Mouse (Mus musculus) heart, embryonic 13.5 days (tissue): ENCODE results near the gene Col11a2. TPM values are rescaled to one million over a fixed set of nuclear protein-coding genes. Genes with fewer than 3 reads are reported as not detected.

Experiments
- ATAC-seq: fragments of 200-750 bp; cut with Nextera tagmentation; 2 replicates; pipeline ENCODE4 v1.8.0; 2017; ENCODE audit warnings: moderate TSS enrichment; ENCODE audit not compliant: insufficient number of reproducible peaks, low FRiP score, low TSS enrichment; ENCODE audit errors: extremely low read depth
- H3K27ac ChIP-seq: fragments of 300-500 bp; sonication (generic); replicated peaks from 2 replicates; pipeline ENCODE4 v1.5.1; 2015; ENCODE audit warnings: moderate library complexity, mild to moderate bottlenecking, inconsistent platforms
- H3K27me3 ChIP-seq: fragments of 300-500 bp; sonication (generic); replicated peaks from 2 replicates; pipeline ENCODE4 v1.6.1; 2015; ENCODE audit warnings: mild to moderate bottlenecking, inconsistent platforms
- H3K36me3 ChIP-seq: fragments of 300-500 bp; sonication (generic); 2 replicates; pipeline ENCODE4 v1.6.1; 2015; ENCODE audit warnings: mild to moderate bottlenecking, inconsistent platforms
- H3K4me1 ChIP-seq: fragments of 300-500 bp; sonication (generic); 2 replicates; pipeline ENCODE4 v1.6.1; 2015; ENCODE audit warnings: inconsistent platforms
- H3K4me2 ChIP-seq: fragments of 300-500 bp; sonication (generic); 2 replicates; pipeline ENCODE4 v1.6.1; 2015; ENCODE audit warnings: inconsistent platforms, mild to moderate bottlenecking, moderate library complexity
- H3K4me3 ChIP-seq: fragments of 300-500 bp; sonication (generic); 2 replicates; pipeline ENCODE4 v1.5.1; 2015; ENCODE audit warnings: moderate library complexity, mild to moderate bottlenecking, inconsistent platforms
- H3K9ac ChIP-seq: fragments of 300-500 bp; sonication (generic); 2 replicates; pipeline ENCODE4 v1.6.1; 2015; ENCODE audit warnings: inconsistent platforms, mild to moderate bottlenecking, moderate library complexity
- H3K9me3 ChIP-seq: fragments of 300-500 bp; sonication (generic); 2 replicates; pipeline ENCODE4 v1.6.1; 2016; ENCODE audit warnings: inconsistent platforms
- WGBS: fragments of 180-500 bp; shearing (Covaris S2); methylation state at CpG from one replicate; pipeline ENCODE4 v1.1.7; 2015; ENCODE audit warnings: mixed read lengths; 5-methylcytosine and 5-hydroxymethylcytosine counted together
- microRNA counts: library from miRNA; unstranded; fragments of <30 nt; microRNA quantifications from one replicate; lab custom pipeline; 2016
- microRNA-seq: library from miRNA; unstranded; fragments of <30 nt; microRNA quantifications from one replicate; pipeline ENCODE4, GENCODE M21; 2016
- polyA plus RNA-seq: library from polyadenylated mRNA; unstranded; fragments of >200 nt; fragmentation: Nextera tagmentation; extraction: Ambion mirVana; gene quantifications from 2 replicates; pipeline ENCODE4 v1.2.1, GENCODE M21; 2015

The Col11a2 gene
- polyA plus RNA-seq, 1 experiment from 2014 or later = 0.64 TPM

- Histone ChIP-seq H3K9me3 (0 out of 2 replicates have a peak, but pooled peaks cover 4% of the 10 kb centered on the region), H3K4me1 (peaks cover 2% of the 10 kb centered on the region; the same call in 1 of the 2 replicates), H3K27ac (no peak overlapping the region), H3K36me3 (peaks cover 47% of the 10 kb centered on the region), H3K27me3 (no peaks in the 10 kb centered on the region), H3K4me2 (no peak overlapping the region), H3K9ac (no peak overlapping the region), H3K4me3 (no peak overlapping the region)
- 91% methylated on average over 5 of the region's 6 CpGs for WGBS
- ATAC-seq = no peak
Measured at GRCm38 (mm10) chr17:34108460-34108859, 69.2 kb downstream of the Col11a2 start.

DNA sequence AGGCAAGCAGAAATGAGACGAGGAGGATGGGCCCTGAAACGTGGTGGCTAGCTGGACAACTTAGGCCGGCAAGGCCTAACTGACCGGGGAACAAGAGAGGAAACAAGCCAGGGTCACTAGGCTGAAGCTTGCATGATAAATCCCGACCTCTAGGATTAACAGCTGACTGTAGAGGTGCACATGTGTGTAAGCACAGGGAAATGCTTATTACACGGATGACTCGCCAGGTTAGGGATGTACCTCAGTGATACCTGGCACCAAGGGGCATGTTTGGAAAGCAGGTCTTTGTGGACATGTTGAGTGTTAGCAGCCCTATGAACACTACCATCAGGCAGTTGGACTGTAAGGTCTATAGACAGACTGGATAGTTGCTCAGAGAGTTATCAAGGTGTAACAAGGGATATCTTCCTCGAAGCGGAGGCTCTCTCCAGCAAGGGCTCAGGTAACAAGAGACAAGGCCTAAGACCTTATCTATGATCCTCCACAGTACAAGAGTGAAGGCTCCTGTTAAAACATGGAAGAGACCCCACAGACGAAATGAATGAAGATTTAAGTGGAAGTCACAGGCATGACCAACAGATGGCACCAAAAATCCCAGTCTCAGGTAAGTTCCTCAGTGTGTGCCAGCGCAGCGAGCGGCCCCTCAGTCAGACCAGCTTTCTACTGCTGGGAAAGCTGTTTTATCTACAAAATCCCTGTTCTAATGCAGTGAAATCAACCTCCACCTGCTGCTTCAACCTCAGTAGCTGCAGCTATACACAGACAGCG, 70.0 kb downstream of the Col11a2 start:
- Histone ChIP-seq H3K36me3 (peaks cover 54% of the 10 kb centered on the region), H3K9me3 (0 out of 2 replicates have a peak, but pooled peaks cover 4% of the 10 kb centered on the region), H3K27ac (peak overlapping the region; percentile 32; the same call in 1 of the 2 replicates), H3K4me1 (peaks cover 2% of the 10 kb centered on the region; the same call in 1 of the 2 replicates), H3K4me3 (no peak overlapping the region), H3K27me3 (no peaks in the 10 kb centered on the region), H3K9ac (no peak overlapping the region), H3K4me2 (no peak overlapping the region)
- ATAC-seq = no peak
- 72% methylated on average over 14 of the region's 14 CpGs for WGBS

GRCm38 (mm10) chr17:34109806-34110195, 70.6 kb downstream of the Col11a2 start:
- H3K4me3 ChIP-seq = no peak overlapping the region
- H3K36me3 ChIP-seq = peaks cover 60% of the 10 kb centered on the region
- H3K9ac ChIP-seq = no peak overlapping the region
- no peak for ATAC-seq
- 64% methylated on average over 3 of the region's 3 CpGs for WGBS
- peak overlapping the region; percentile 32; the same call in 1 of the 2 replicates for H3K27ac ChIP-seq
- peaks cover 4% of the 10 kb centered on the region for H3K4me1 ChIP-seq
- no peak overlapping the region for H3K4me2 ChIP-seq
- 0 out of 2 replicates have a peak, but pooled peaks cover 4% of the 10 kb centered on the region for H3K9me3 ChIP-seq
- no peaks in the 10 kb centered on the region for H3K27me3 ChIP-seq

DNA sequence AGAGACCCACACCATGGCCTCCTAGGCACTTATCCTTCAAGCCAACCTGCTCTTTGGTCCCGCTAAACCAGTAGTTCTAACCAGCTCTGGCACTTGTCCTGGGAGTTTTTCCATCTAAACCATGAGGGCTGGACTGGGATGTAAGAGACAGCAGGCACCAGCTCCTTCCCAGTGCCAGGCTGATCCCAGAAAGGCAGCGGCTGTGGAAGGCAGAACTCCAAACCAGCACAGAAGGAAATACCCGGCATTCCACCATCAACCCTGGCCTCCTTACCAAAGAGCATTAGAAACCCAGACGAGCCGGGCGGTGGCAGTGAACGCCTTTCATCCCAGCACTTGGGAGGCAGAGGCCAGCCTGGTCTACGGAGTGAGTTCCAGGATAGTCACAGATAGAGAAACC, 71.1 kb downstream of the Col11a2 start:
- Histone ChIP-seq H3K27ac (peak overlapping the region; percentile 32; the same call in 1 of the 2 replicates), H3K9ac (no peak overlapping the region), H3K36me3 (peaks cover 65% of the 10 kb centered on the region), H3K4me1 (peaks cover 9% of the 10 kb centered on the region), H3K4me2 (no peak overlapping the region), H3K9me3 (0 out of 2 replicates have a peak, but pooled peaks cover 4% of the 10 kb centered on the region), H3K4me3 (no peak overlapping the region), H3K27me3 (no peaks in the 10 kb centered on the region)
- no peak for ATAC-seq
- 60% methylated on average over 8 of the region's 8 CpGs for WGBS

GRCm38 (mm10) chr17:34114114-34114513, 74.9 kb downstream of the Col11a2 start:
- Histone ChIP-seq H3K27ac (no peak overlapping the region), H3K9me3 (no peaks in the 10 kb centered on the region), H3K27me3 (no peaks in the 10 kb centered on the region), H3K4me3 (no peak overlapping the region), H3K4me1 (peaks cover 29% of the 10 kb centered on the region), H3K4me2 (0 out of 2 replicates have a peak overlapping the region, but pooled peaks have one; percentile 100), H3K36me3 (peaks cover 99% of the 10 kb centered on the region), H3K9ac (no peak overlapping the region)
- no peak for ATAC-seq
- 89% methylated on average over 7 of the region's 7 CpGs for WGBS

MicroRNAs encoded within 50 kb of the gene (microRNA counts, 519-probe panel; counts per million panel counts)
- microRNA mmu-miR-219 (lab: Ali Mortazavi, UCI) = 209 counts per million, percentile 61 among the panel's probes with 10 or more counts

Small RNA genes lying within 50 kb of the gene (microRNA-seq; reads per million reads assigned to microRNA genes)
- gene Mir219a-1 = not detected
- not detected for gene Mir219c

Other genes starting within 250 kb of the Col11a2 start
- 40.0 and 47.0 TPM in 2 replicates for gene Kank3, start 228.9 kb upstream of the Col11a2 start, polyA plus RNA-seq
- gene Rps28, start 214.9 kb upstream of the Col11a2 start, polyA plus RNA-seq = 570 and 648 TPM in 2 replicates
- gene Ndufa7, start 214.9 kb upstream of the Col11a2 start, polyA plus RNA-seq = 527 and 576 TPM in 2 replicates
- 48.1 and 50.0 TPM in 2 replicates for gene Cd320, start 196.3 kb upstream of the Col11a2 start, polyA plus RNA-seq
- not detected in 2 replicates for gene Gm7029, start 165.6 kb upstream of the Col11a2 start, polyA plus RNA-seq
- 5.3 and 5.4 TPM in 2 replicates for gene Kifc1, start 148.8 kb upstream of the Col11a2 start, polyA plus RNA-seq
- gene Platr17, start 134.3 kb upstream of the Col11a2 start, polyA plus RNA-seq = 0.19 TPM in 1 of 2 replicates, not detected in the other
- gene Daxx, start 130.0 kb upstream of the Col11a2 start, polyA plus RNA-seq = 31.7 and 35.3 TPM in 2 replicates
- gene Tapbp, start 123.5 kb upstream of the Col11a2 start, polyA plus RNA-seq = 34.2 and 36.8 TPM in 2 replicates
- gene Zbtb22, start 123.5 kb upstream of the Col11a2 start, polyA plus RNA-seq = 12.8 and 12.9 TPM in 2 replicates
- gene Rgl2, start 109.9 kb upstream of the Col11a2 start, polyA plus RNA-seq = 32.6 and 37.6 TPM in 2 replicates
- 113 and 125 TPM in 2 replicates for gene Pfdn6, start 99.1 kb upstream of the Col11a2 start, polyA plus RNA-seq
- 20.5 and 20.6 TPM in 2 replicates for gene Wdr46, start 98.8 kb upstream of the Col11a2 start, polyA plus RNA-seq
- 4.5 and 7.0 TPM in 2 replicates for gene B3galt4, start 87.9 kb upstream of the Col11a2 start, polyA plus RNA-seq
- gene Vps52, start 83.6 kb upstream of the Col11a2 start, polyA plus RNA-seq = 36.0 and 39.6 TPM in 2 replicates
- gene Rps18, start 83.4 kb upstream of the Col11a2 start, polyA plus RNA-seq = 923 and 1,093 TPM in 2 replicates
- 23.4 and 32.0 TPM in 2 replicates for gene H2-K1, start 39.1 kb upstream of the Col11a2 start, polyA plus RNA-seq
- gene Ring1, start 14.8 kb upstream of the Col11a2 start, polyA plus RNA-seq = 10.4 and 14.9 TPM in 2 replicates
- 37.7 and 45.6 TPM in 2 replicates for gene H2-Ke6, start 11.4 kb upstream of the Col11a2 start, polyA plus RNA-seq
- 128 and 130 TPM in 2 replicates for gene Slc39a7, start 7.8 kb upstream of the Col11a2 start, polyA plus RNA-seq
- gene Rxrb, start 7.6 kb upstream of the Col11a2 start, polyA plus RNA-seq = 28.5 and 32.4 TPM in 2 replicates
- gene H2-Oa, start 52.9 kb downstream of the Col11a2 start, polyA plus RNA-seq = 0.23 TPM in 2 replicates
- gene H2-DMa, start 80.1 kb downstream of the Col11a2 start, polyA plus RNA-seq = 6.0 TPM in 2 replicates
- gene Brd2, start 83.2 kb downstream of the Col11a2 start, polyA plus RNA-seq = 69.0 and 70.0 TPM in 2 replicates
- 0.15 and 0.20 TPM in 2 replicates for gene H2-DMb2, start 103.9 kb downstream of the Col11a2 start, polyA plus RNA-seq
- 0.24 and 0.27 TPM in 2 replicates for gene H2-DMb1, start 113.6 kb downstream of the Col11a2 start, polyA plus RNA-seq
- gene Tap1, start 148.1 kb downstream of the Col11a2 start, polyA plus RNA-seq = 1.4 and 1.6 TPM in 2 replicates
- 1.7 and 2.1 TPM in 2 replicates for gene Psmb9, start 148.3 kb downstream of the Col11a2 start, polyA plus RNA-seq
- 3.2 and 4.3 TPM in 2 replicates for gene Psmb8, start 158.3 kb downstream of the Col11a2 start, polyA plus RNA-seq
- gene Tap2, start 164.1 kb downstream of the Col11a2 start, polyA plus RNA-seq = 1.8 and 2.1 TPM in 2 replicates
- not detected in 2 replicates for gene H2-Ob, start 199.5 kb downstream of the Col11a2 start, polyA plus RNA-seq
- 13.0 TPM in 2 replicates for gene H2-Ab1, start 218.3 kb downstream of the Col11a2 start, polyA plus RNA-seq
- 0.80 and 1.4 TPM in 2 replicates for gene H2-Aa, start 248.4 kb downstream of the Col11a2 start, polyA plus RNA-seq